Mouse (Mus musculus): ENCODE results near the gene Tpi1. TPM values are rescaled to one million over a fixed set of nuclear protein-coding genes. Genes with fewer than 3 reads are reported as not detected.
"Not testable (repeated sequence)": the region's sequence is repeated elsewhere in the genome, so short reads cannot be mapped to it uniquely, and the experiment has no call there.

Tpi1 gene
- polyA plus RNA-seq, 1 experiment from 2014 or later, result 755 TPM

DNA sequence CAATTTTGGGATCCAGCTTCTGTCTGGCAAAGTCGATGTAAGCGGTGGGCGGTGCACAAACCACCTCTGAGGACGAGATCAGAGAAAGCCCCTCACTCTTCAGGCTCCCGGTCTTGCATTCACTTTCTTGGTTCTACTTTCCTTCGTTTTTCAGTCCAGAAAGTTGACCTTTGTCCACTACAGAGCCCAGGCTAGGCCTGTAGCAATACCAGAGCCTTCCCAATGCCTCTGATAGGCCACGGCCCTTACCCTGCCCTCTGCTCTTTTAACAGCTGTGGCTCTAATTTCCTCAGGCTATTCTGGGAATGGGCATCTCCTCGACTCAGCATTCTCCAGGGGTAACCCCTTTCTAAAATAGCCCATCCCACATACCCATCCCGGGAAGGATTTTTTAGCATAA is 1.2 kb downstream of the Tpi1 start:
- Histone ChIP-seq H3K4me3 (replicated peaks) (peak overlapping the region; percentile 80), H3K27ac (peak overlapping the region; percentile 92), H3K27me3 (no peaks in the 10 kb centered on the region), H3K4me2 (peak overlapping the region; percentile 69), H3K4me1 (peaks cover 59% of the 10 kb centered on the region), H3K36me3 (peaks cover 45% of the 10 kb centered on the region), H3K9ac (peak overlapping the region; percentile 75), H3K9me3 (replicated peaks) (no peaks in the 10 kb centered on the region)
- ATAC-seq (replicated peaks; ENCODE audit: low FRiP score), result no peak
- WGBS, result 21% methylated on average over 9 of the region's 9 CpGs

GRCm38 (mm10) chr6:124811701-124812560 is 2.2 kb downstream of the Tpi1 start:
- Histone ChIP-seq H3K27ac (peak overlapping the region; percentile 92), H3K9ac (no peak overlapping the region), H3K4me1 (peaks cover 66% of the 10 kb centered on the region), H3K9me3 (replicated peaks) (no peaks in the 10 kb centered on the region), H3K36me3 (peaks cover 36% of the 10 kb centered on the region), H3K4me3 (replicated peaks) (peak overlapping the region; percentile 80), H3K27me3 (no peaks in the 10 kb centered on the region), H3K4me2 (peak overlapping the region; percentile 69)
- 79% methylated on average over 24 of the region's 24 CpGs for WGBS
- no peak for ATAC-seq (replicated peaks; ENCODE audit: low FRiP score)

GRCm38 (mm10) chr6:124811403-124811665 is 2.8 kb downstream of the Tpi1 start:
- Histone ChIP-seq H3K27me3 (no peaks in the 10 kb centered on the region), H3K4me3 (replicated peaks) (peak overlapping the region; percentile 80; the same call in 1 of the 2 replicates), H3K4me1 (peaks cover 71% of the 10 kb centered on the region), H3K9me3 (replicated peaks) (no peaks in the 10 kb centered on the region), H3K36me3 (peaks cover 30% of the 10 kb centered on the region), H3K9ac (no peak overlapping the region), H3K27ac (0 out of 2 replicates have a peak overlapping the region, but pooled peaks have one; percentile 9), H3K4me2 (peak overlapping the region; percentile 3; the same call in 1 of the 2 replicates)
- ATAC-seq (replicated peaks; ENCODE audit: low FRiP score), result no peak
- WGBS, result 72% methylated on average over 4 of the region's 4 CpGs

- Histone ChIP-seq H3K4me1 (peaks cover 77% of the 10 kb centered on the region), H3K4me3 (replicated peaks) (0 out of 2 replicates have a peak overlapping the region, but pooled peaks have one; percentile 70), H3K27ac (peak overlapping the region; percentile 98), H3K36me3 (peaks cover 24% of the 10 kb centered on the region), H3K4me2 (peak overlapping the region; percentile 96)
- ATAC-seq (replicated peaks; ENCODE audit: low FRiP score); H3K27me3 ChIP-seq; H3K9ac ChIP-seq; H3K9me3 ChIP-seq (replicated peaks): not testable (repeated sequence)
- 84% methylated on average over 11 of the region's 11 CpGs for WGBS
These were observed 3.3 kb downstream of the Tpi1 start for GRCm38 (mm10) chr6:124810566-124811402.

DNA sequence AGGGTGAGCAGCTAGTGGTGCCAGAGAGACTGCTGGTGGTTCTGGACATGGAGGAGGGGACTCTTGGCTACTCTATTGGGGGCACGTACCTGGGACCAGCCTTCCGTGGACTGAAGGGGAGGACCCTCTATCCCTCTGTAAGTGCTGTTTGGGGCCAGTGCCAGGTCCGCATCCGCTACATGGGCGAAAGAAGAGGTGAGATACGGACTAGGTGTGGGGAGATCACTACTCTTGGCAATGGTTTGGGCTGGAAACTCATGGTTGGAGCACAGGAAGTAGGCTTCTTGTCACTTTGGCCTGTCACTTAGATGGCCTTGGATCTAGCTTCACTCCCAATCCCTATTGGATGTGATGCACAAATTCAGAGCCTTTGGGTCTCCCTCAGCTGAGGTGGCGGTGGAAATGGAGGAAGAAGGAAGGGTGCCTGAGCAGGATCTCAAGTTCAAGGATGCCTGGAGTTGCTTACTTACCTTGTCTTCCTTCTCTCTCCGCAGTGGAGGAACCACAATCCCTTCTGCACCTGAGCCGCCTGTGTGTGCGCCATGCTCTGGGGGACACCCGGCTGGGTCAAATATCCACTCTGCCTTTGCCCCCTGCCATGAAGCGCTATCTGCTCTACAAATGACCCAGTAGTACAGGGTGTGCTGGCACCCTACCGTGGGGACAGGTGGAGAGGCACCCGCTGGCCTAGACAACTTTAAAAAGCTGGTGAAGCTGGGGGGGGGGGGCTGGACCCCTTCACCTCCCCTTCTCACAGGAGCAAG is 4.1 kb downstream of the Tpi1 start:
- Histone ChIP-seq H3K9me3 (replicated peaks) (no peaks in the 10 kb centered on the region), H3K36me3 (peaks cover 23% of the 10 kb centered on the region), H3K27me3 (no peaks in the 10 kb centered on the region), H3K27ac (peak overlapping the region; percentile 98), H3K4me1 (peaks cover 77% of the 10 kb centered on the region), H3K9ac (peak overlapping the region; percentile 68), H3K4me3 (replicated peaks) (peak overlapping the region; percentile 70), H3K4me2 (peak overlapping the region; percentile 96)
- 44% methylated on average over 14 of the region's 14 CpGs for WGBS
- ATAC-seq (replicated peaks; ENCODE audit: low FRiP score), result no peak

- peak overlapping the region; percentile 68 for H3K9ac ChIP-seq
- H3K4me1 ChIP-seq, result peaks cover 71% of the 10 kb centered on the region
- H3K4me3 ChIP-seq (replicated peaks), result peak overlapping the region; percentile 70
- no peaks in the 10 kb centered on the region for H3K27me3 ChIP-seq
- peak overlapping the region; percentile 98 for H3K27ac ChIP-seq
- under 1% methylated on average over 35 of the region's 35 CpGs for WGBS
- H3K9me3 ChIP-seq (replicated peaks), result no peaks in the 10 kb centered on the region
- peak overlapping the region; percentile 96 for H3K4me2 ChIP-seq
- H3K36me3 ChIP-seq, result peaks cover 23% of the 10 kb centered on the region
- ATAC-seq (replicated peaks; ENCODE audit: low FRiP score), result peak; percentile 4
These were observed 4.9 kb downstream of the Tpi1 start for GRCm38 (mm10) chr6:124809052-124809774.

DNA sequence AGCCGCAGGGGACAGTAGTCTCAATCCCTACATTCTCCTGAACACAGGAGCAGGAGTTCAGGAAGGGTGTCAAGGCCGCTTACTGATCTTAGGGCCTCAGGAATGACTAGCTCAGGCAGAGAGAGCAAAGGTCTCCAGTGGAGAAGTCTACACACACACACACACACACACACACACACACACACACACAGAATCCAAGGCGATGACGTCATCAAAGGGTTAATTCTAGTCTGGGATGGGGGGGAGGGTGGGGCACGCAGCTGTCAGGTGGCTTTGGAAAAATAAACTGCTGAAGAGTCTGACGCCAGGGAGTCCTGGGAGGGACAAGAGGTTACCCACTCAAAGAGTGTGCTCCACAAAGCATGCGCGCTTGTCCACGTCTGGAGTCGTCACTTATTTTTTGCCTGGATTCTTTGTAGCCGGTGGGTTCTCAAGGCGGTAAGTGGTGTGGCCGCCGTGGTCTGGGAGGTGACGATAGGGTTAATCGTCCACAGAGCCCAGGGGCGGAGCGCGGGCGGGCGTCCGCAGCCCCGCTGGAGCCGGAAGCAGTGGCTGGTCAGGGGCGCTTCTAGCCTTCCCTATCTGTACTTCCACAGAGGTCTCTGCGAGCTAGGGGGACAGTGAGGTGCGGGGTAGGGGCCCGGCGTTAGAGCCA is 5.6 kb downstream of the Tpi1 start, which contains the start of gene Spsb2:
Spsb2 (plus strand) TSS at position 304 of the 655 bp plus-strand sequence.
- peak within 1 kb of the TSS; percentile 98 for H3K27ac ChIP-seq
- H3K27me3 ChIP-seq, result no peaks in the 10 kb centered on the region
- H3K4me3 ChIP-seq (replicated peaks), result peak within 1 kb of the TSS; percentile 70
- peak; percentile 66 for ATAC-seq (replicated peaks; ENCODE audit: low FRiP score)
- peaks cover 23% of the 10 kb centered on the region for H3K36me3 ChIP-seq
- H3K4me1 ChIP-seq, result peaks cover 70% of the 10 kb centered on the region
- peak within 1 kb of the TSS; percentile 68 for H3K9ac ChIP-seq
- 3% methylated on average over 29 of the region's 29 CpGs for WGBS
- no peaks in the 10 kb centered on the region for H3K9me3 ChIP-seq (replicated peaks)
- peak within 1 kb of the TSS; percentile 96 for H3K4me2 ChIP-seq

- 77% methylated on average over 6 of the region's 6 CpGs for WGBS
- 0 out of 2 replicates have a peak overlapping the region, but pooled peaks have one; percentile 68 for H3K9ac ChIP-seq
These were observed 6.1 kb downstream of the Tpi1 start for GRCm38 (mm10) chr6:124807986-124808357.

GRCm38 (mm10) chr6:124807366-124807765 is 6.7 kb downstream of the Tpi1 start:
- Histone ChIP-seq H3K4me3 (replicated peaks) (no peak overlapping the region), H3K4me2 (no peak overlapping the region), H3K4me1 (peaks cover 62% of the 10 kb centered on the region), H3K27me3 (no peaks in the 10 kb centered on the region), H3K36me3 (peaks cover 23% of the 10 kb centered on the region), H3K9ac (no peak overlapping the region), H3K27ac (no peak overlapping the region), H3K9me3 (replicated peaks) (no peaks in the 10 kb centered on the region)
- 82% methylated on average over 4 of the region's 4 CpGs for WGBS
- ATAC-seq (replicated peaks; ENCODE audit: low FRiP score), result no peak

More at GRCm38 (mm10) chr6:124807986-124808357, 6.1 kb downstream of the Tpi1 start:
- Histone ChIP-seq H3K9me3 (replicated peaks) (no peaks in the 10 kb centered on the region), H3K4me1 (peaks cover 68% of the 10 kb centered on the region), H3K36me3 (peaks cover 23% of the 10 kb centered on the region), H3K4me3 (replicated peaks) (peak overlapping the region; percentile 70), H3K27me3 (no peaks in the 10 kb centered on the region), H3K27ac (peak overlapping the region; percentile 98), H3K4me2 (peak overlapping the region; percentile 96)
- no peak for ATAC-seq (replicated peaks; ENCODE audit: low FRiP score)

DNA sequence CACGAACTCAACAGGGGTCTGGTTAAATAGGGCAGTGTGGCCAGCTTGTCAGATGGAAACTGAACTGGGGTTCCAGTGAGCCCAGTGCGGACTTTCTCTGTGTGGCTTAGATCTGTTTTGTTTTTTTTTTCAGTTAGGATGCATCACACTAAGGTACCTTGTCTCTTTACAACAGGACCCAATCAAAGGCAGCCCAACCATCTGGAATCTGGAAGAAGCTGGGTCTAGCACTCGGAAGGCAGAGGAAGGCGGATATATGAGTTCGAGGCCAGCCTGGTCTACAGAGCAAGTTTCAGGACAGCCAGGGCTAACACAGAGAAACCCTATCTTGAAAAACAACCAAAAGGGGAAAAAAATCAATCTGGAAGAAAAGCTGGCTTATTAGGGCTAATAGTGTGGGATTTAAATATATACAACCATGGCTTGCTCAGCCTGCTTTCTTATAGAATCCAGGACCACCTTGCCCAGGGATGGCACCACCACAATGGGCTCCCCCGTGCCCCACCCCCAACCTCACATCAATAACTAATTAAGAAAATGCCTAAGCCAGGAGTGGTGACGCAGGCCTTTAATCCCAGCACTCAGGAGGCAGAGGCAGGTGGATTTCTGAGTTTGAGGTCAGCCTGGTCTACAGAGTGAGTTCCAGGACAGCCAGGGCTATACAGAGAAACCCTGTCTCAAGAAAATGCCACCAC is 7.5 kb downstream of the Tpi1 start:
- peak overlapping the region; percentile 53 for H3K4me3 ChIP-seq (replicated peaks)
- WGBS, result 76% methylated on average over 7 of the region's 7 CpGs
- H3K4me1 ChIP-seq, result peaks cover 54% of the 10 kb centered on the region
- H3K4me2 ChIP-seq, result peak overlapping the region; percentile 81
- H3K9me3 ChIP-seq (replicated peaks), result no peaks in the 10 kb centered on the region
- 0 out of 2 replicates have a peak overlapping the region, but pooled peaks have one; percentile 5 for H3K9ac ChIP-seq
- peaks cover 16% of the 10 kb centered on the region for H3K36me3 ChIP-seq
- H3K27ac ChIP-seq, result peak overlapping the region; percentile 97
- ATAC-seq (replicated peaks; ENCODE audit: low FRiP score), result no peak
- no peaks in the 10 kb centered on the region for H3K27me3 ChIP-seq

Measured in kidney, embryonic 15.5 days (tissue).